Mouse (Mus musculus) brain, embryonic 18.5 days (tissue): ENCODE data around the gene Arhgap42.

Experiments used
- DNase-seq: peaks from one replicate; pipeline ENCODE4 v3.0.0-alpha.2; 2012; ENCODE audit warnings: low read depth, low spot score

Gene Arhgap42

GRCm38 (mm10) chr9:9210464-9210863 lies 28.4 kb downstream of the Arhgap42 start:
- no peak for DNase-seq

GRCm38 (mm10) chr9:9208205-9208604 lies 30.7 kb downstream of the Arhgap42 start:
- DNase-seq = no peak

DNA sequence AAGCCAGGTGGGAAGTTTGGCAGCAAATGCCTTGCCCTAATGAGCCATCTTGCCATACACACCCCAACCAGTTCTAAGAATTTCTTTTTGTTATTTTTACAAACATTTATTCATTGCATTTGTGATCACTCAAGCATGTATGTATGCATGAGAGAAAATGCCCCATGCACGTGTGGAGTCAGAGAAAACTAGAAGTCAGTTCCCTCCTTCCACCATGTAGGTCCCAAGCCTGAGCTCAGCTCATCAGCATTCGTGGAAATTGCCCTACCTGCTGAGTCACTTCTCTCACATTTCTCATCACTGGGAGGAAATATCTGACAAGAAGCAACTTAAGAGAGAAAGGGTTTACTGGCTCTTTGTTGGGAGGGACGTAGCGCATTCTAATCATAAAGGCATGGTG lies 31.6 kb downstream of the Arhgap42 start:
- no peak for DNase-seq

- no peak for DNase-seq
Measured at GRCm38 (mm10) chr9:9200827-9201388, 38.0 kb downstream of the Arhgap42 start.

DNA sequence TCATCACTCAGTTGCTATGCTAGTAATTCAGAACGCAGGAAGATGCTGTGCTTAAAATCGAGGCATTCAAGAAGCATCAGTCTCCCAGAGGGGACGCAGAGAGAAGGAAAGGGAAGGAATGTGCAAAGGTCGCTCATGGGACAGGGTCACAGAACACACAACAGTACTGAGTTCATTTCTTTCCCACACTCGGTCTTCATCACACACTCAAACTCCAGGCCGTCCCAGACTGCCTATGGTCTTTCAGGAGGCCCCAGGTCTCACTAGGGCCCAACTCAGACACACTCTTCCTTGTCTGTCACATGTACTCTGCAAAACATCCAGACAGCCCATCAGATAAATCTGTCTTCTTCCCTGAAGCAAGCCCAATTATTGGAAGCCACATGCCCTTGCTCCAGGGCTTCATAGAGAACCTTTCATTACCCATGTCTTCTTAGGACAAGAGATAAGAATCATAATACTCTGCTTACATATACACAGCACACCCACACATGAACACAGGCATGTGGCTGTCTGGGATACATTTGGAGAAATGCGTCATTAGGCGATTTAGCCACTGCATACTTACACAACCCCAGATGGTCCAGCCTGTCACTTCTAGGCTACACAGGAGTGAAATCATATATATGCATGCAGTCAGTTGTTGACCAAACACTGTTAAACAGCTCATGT lies 39.6 kb downstream of the Arhgap42 start:
- DNase-seq = no peak

DNA sequence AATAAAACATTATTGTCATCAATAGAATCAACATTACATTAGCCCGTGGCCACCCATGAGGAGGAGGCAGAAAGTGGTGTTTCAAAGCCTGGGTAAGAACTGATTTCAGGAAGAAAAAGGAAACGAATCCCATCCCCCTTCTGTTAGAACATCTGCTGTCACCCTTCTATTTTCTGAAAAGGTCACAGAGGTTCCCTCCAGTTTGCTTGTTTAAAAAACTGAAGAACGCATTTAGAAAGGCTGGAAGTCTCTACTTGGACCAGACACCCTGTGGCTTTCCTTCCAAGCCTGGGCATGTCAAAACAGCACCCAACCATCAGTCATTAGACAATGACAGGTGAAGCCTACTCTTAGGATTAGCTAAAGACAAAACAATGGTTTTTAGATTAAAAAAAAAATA lies 40.3 kb downstream of the Arhgap42 start:
- DNase-seq = no peak

DNA sequence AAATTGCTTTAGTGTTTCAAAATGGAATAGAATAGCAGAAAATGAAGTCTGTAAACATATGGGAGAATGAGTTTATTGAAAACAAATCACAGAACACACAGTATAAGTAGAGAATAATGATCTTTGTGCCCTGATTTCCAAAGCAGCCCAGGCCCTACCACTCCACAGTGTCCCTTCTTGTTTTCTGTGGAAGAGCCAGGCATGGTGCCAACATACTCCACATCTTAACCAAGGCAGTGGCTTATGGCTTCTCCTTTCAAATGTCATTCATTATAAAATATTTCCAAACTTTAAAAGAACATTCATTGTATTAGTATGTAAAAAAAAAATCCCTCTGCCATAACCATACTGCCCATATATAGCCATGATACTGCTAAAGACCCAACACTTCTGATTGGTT lies 42.9 kb downstream of the Arhgap42 start:
- DNase-seq = no peak

DNA sequence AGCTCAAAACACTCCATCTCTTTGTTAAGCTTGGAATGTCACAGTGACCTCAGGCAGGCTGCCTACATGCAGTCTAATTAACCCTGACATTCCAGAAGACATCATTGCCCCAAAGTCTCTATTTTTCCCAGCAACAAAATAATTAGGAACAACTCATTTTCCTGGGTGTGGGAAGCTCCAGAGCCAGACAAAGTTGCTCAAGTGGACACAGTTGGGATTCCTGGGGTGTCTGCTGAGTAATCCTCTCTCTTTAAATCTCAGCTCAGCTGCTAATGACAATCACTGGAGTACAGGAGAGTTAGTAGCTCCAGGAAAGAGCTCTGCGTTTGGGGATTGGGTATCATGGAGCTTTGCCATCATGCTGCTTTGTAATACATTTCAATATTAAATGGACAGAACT lies 44.4 kb downstream of the Arhgap42 start:
- DNase-seq = no peak

DNA sequence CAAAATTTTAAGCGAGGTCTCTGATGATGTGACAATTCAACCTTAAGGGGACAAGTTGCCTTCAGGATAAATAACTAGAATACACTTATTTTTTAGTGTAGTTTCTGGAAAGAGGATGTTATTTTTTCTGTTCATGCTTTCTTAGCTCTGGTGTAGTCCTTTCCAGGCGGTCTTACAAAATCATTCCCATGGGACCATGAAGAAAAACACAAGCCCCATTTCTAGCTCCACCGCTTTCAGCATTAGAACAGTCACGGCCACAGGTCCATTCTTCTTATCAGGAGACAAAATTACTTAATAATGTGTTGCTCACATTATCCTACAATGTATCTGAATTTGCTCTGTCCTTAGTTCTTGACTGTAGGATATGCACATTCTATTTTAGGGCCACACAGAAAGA lies 46.2 kb downstream of the Arhgap42 start:
- DNase-seq = no peak

GRCm38 (mm10) chr9:9190835-9191234 lies 48.1 kb downstream of the Arhgap42 start:
- no peak for DNase-seq

GRCm38 (mm10) chr9:9188167-9188566 lies 50.7 kb downstream of the Arhgap42 start:
- DNase-seq = no peak

- no peak for DNase-seq
Measured at GRCm38 (mm10) chr9:9177745-9178144, 61.2 kb downstream of the Arhgap42 start.

DNA sequence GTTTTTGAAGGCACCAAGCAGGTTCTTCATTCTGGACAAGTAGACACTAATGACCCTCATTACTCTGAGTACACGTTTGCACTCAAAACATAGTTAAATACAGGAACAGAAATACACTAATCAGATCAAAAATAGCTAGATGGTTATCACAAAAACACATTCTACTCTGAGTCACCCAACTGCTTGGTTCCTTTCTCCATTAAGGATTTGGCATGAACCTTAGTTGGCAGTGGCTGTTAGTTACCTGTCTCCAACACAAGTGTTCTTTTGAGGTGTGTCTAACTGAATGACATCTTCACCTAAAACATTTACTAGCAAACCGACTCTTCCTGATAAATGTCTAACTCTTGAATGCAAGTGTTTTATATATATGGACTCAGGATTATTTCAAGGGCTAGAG lies 64.0 kb downstream of the Arhgap42 start:
- no peak for DNase-seq

DNA sequence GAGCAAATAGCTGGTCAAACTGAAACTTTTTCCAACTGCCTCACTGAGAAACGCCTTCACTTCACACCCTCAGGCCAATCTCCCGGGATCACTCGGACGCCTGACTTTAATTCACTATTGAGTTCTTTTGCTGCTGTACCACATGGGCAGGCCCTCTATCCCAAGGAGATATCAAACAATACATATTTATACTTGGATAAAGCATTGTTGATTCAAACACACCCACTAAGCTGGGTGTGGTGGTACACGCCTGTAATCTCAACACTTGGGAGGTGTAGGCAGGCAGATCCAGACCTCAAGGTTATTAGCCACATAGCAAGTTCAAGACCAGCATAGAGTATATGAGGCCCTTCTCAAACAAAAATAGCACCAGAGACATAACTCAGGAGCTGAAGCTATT lies 64.7 kb downstream of the Arhgap42 start:
- no peak for DNase-seq

- DNase-seq = no peak
Measured at GRCm38 (mm10) chr9:9173091-9173490, 65.8 kb downstream of the Arhgap42 start.

- DNase-seq = no peak
Measured at GRCm38 (mm10) chr9:9171146-9171816, 67.6 kb downstream of the Arhgap42 start.

DNA sequence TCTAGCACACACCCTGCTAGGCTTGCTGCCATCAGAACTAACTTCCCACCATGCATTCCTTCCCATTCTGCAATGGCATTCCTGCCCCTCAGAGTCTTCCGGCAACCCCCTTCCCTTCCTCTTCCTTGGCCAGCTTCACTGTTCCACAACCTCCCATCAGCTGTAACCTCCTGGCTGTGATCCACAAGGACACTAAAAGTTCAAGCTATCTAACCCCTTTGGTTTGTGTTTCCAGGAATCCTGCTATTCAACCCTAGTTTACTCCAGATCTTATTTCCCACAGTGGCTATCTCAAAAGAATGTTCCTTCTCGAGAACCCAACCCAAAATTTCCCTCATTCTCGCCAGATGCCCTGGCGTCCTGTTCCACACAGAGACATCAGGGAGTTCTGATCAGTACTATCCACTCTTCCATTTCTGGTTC lies 73.2 kb downstream of the Arhgap42 start:
- DNase-seq = no peak

DNA sequence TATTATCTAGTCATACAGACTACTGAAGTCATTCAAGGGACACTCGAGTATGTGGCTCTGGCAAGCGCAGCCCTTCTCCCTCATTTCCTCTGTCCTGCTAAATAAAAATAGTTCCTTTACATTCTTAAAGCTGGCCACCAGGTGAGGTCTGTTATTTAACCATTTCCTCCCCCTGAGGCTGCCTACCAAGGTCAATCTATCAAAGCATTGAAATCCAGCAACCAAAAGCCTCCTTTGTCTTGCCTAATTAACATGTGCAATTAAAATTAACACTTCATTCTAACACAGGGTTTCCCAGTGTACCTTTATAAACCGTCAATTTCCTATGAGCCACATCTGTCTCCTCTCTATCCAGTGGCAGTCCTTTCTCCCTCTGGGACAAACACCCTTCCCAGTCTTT lies 78.2 kb downstream of the Arhgap42 start:
- no peak for DNase-seq

GRCm38 (mm10) chr9:9158241-9158640 lies 80.7 kb downstream of the Arhgap42 start:
- DNase-seq = no peak

GRCm38 (mm10) chr9:9157425-9157824 lies 81.5 kb downstream of the Arhgap42 start:
- DNase-seq = no peak

- DNase-seq = no peak
Measured at GRCm38 (mm10) chr9:9154636-9155035, 84.3 kb downstream of the Arhgap42 start.

DNA sequence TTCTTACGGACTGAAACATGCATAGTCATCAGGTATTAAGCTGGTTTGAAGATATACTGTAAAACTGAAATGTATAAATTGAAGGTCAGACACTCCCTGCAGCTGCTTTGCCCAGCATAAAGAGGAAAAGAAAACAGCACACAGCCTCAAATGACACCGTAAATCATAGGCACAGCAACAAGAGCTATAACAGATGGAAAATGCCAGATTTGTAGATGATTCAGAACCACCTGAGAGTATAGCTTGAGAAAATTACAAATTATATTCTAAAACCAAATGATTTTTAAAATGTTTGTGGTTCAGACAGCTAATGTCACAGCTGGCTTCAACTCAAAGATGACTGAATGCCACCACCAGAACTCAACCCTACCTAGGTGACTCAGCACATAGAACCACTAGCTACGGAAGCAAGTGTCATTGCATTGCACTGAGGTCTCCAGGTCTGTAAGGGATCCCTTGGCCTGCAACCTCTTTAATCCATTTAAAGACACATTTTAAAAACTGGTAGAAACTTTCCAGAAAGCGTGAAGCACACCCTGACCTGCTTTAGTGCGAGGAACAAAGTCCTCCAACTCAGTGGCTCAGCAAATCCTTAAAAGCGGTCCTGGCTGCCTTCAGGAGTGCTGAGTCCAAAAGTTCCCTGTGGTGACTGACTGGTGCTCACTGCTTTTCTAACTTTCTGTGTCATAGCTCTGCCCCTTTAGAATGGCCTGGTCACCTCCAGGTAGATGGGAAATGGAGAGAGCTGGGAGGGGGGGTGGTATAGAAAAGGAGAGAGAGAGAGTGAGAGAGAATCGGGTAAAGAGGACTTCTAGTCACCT lies 94.4 kb downstream of the Arhgap42 start:
- DNase-seq = no peak
